Mouse (Mus musculus): Measurements from ENCODE around the gene Efnb1. TPM values are rescaled to one million over a fixed set of nuclear protein-coding genes. Genes with fewer than 3 reads are reported as not detected.

Gene Efnb1
- total RNA-seq, 2 experiments from 2014 or later, result 25.9 to 29.8 TPM

- no peak for DNase-seq
Measured at GRCm38 (mm10) chrX:99154358-99154757, 18.4 kb downstream of the Efnb1 start.

DNA sequence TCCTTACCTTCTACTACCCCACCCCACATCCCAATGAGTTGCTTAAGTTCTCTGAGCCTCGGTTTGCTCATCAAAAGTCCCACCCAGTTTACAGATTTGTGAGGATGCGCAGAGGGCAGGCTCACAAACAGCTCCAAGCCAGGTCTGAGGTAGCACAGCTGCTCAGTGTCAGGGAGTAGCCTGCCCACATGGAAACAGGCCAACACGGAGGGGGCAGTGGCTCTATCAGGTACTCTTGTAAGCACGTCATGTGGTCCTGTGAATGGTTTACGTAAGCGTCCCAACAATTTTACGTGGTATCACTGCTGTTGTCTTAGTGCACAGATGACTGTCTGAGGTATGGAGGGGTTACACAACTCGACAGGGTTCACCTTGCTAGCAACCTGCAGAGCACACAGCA, 23.1 kb downstream of the Efnb1 start:
- DNase-seq, result no peak

DNA sequence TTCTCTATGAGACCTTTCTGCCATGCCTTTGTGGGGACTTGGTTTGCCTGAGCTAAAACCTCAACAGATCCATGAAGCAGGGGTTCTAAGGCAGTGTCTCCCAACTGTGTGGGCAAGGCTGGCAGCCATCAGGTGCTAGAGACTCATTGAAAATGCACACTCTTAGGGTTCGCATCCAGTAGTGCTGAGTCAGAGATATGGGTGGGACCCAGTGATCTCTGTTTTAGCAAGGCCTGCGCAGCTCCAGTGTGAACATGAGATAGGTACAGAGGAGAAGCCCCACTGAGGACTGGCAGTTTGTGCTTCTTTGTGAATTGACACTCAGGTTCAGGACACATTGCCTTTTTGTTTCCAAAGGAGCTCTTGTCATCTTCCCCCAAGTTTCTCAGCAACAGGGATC, 28.2 kb downstream of the Efnb1 start:
- DNase-seq, result no peak

GRCm38 (mm10) chrX:99164855-99165368, 29.0 kb downstream of the Efnb1 start:
- no peak for DNase-seq

GRCm38 (mm10) chrX:99167014-99167413, 31.1 kb downstream of the Efnb1 start:
- no peak for DNase-seq

DNA sequence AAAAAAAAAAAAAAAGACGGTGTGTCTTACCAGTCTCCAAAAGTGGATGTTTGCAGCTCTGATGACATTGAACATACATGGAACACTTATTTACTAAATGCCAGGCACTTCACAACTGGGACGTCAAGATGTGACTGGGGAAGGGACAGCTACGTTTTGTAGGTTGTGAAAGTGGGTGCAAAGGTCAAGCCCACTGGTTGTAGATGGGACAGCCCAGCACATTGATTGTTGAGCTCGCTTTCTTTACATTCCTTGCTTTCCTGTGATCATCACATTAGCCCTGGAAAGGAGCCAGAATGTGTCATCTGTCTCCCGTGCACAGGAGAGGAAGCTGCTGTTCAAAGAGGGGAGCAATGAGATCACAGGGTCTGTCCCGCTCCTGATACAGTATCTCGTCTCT, 31.6 kb downstream of the Efnb1 start:
- DNase-seq, result no peak

GRCm38 (mm10) chrX:99172301-99172700, 36.4 kb downstream of the Efnb1 start:
- DNase-seq, result no peak

DNA sequence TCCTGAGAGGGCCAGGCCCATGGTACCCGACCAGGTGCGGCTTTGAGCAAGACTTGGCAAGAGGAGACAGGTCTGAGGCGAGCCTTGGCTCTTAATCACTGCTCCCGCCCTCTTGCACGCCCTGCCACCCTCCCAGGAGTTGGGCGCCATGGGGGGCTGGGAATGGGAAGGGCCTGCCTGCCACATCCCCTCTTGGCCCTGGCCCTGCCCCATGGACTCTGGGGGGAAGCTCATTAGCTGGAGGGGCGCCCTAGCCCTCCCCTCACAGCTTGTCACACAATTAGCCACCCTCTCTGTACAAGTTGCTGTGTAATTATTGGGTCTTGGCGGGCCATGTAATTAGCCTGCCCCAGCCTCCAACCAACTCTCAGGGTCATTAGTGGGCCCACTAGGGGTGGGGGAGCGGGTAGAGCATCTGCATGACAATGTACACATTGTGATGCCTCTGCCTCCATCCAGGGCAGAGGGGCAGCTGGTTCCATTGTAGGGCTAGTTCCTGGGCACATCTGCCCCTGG, 49.2 kb downstream of the Efnb1 start:
- no peak for DNase-seq

DNA sequence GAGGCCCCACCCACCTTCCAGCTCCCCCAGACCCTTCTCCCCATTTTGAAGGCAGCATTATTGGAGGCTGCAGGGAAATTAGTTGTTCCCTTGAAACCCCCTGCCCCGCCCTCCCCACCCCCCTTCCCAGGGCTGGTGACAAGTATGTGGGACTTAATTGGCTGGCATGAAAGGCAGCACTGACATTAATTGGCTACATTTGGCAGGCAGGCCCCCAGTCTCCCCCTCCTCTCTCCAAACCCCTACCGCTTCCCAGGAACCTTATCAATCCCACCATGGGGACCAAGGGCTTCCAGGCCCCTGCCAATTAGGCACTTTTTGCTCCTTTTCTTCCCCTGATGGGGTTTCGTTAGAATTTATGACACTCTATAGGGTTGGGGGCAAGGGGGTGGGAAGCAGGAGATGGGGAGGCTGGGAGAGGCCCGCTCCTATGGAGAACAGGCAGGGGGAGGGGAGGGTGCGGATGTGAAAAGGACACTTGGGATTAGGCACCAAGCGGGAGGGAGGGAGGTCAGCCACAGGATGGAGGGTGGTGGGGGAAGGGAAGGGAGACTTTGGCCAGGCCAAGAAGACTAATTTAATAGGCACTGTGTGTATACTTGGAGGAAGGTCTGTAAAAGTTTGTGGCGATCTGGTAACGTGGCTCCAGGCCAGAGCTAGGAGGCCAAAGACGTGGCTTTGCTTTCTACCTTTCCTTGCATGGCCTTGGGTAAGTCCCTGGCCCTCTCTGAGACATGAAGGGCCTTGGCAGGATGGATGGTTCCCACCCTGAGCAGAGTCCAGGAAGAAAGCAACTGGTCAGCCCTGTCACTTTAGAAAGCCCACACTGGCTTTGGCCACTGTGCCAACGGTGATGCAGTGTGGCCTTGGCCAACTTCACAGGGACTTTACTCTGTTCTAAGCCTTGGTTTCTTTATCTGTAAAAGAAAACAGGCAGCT, 50.8 kb downstream of the Efnb1 start:
- no peak for DNase-seq

GRCm38 (mm10) chrX:99191441-99192087, 55.6 kb downstream of the Efnb1 start:
- DNase-seq, result no peak

- DNase-seq, result no peak
Measured at GRCm38 (mm10) chrX:99196910-99197309, 61.0 kb downstream of the Efnb1 start.

DNA sequence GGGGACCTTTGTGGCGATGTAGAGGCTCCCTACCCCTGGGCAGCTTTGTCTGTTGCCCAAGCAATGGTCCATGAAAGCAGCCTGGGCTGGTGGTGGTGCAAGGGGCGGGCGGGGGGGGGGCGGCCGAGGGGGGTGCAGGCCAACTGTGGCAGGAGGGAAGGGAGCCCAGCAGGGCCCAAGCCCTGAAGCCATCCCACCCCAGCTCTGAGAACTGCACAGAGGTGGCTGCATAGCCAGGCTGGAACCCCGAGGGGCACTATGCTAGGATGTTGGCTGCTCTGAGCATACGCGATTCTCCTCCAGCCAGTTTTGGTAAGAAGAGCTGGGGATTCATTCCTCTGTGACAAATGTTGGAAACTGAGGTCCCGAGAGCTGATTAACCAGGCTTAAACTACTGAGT, 62.6 kb downstream of the Efnb1 start:
- DNase-seq, result no peak

Other genes with a start within 250 kb of the Efnb1 start
- gene Ophn1, start 245.1 kb upstream of the Efnb1 start, total RNA-seq (2021), result 10 to 100 TPM in 1 of 2 experiments, 1 to 10 TPM in 1; 9.3 to 11.1 TPM
- gene Yipf6, start 199.8 kb upstream of the Efnb1 start, total RNA-seq (2021), result 10 to 100 TPM; 21.1 to 30.9 TPM
- 10 to 100 TPM; 23.1 to 28.7 TPM for gene Stard8, start 132.9 kb upstream of the Efnb1 start, total RNA-seq (2021)

Measured in heart, postnatal 4 days (tissue).